ENCODE assay signal across 9 mouse cellular contexts in genomic region chr4:132432717-132433372, GRCm38 (mm10). TPM values are rescaled to one million over a fixed set of nuclear protein-coding genes. Genes with fewer than 3 reads are reported as not detected.
DNase-seq lines count a peak whose midpoint lies in the region; ATAC-seq and TF ChIP-seq lines count a peak whose summit lies in the region.
"Had no signal": no experiment of that assay in that cellular context is flagged by ENCODE, and none has a peak within 500 bp of the region (broad histone marks: within the 10 kb centered on the region; RNA-seq: fewer than 3 reads in every experiment).

No protein-coding gene starts in this region.

- H3K9ac ChIP-seq in kidney, embryonic 16.5 days (replicated peaks; ENCODE audit: low read length), result 0 out of 2 replicates have a peak overlapping the region, but pooled peaks have one; percentile 0
- no peak overlapping the region for H3K9ac ChIP-seq in intestine, embryonic 15.5 days

- no peaks in the 10 kb centered on the region for H3K27me3 ChIP-seq in kidney, embryonic 16.5 days (ENCODE audit: insufficient read depth, low read length)
- H3K27me3 ChIP-seq in intestine, embryonic 15.5 days (replicated peaks), result no peaks in the 10 kb centered on the region
- no peaks in the 10 kb centered on the region for H3K27me3 ChIP-seq in myocyte (ENCODE audit: control insufficient read depth, insufficient read depth, insufficient read length)

- no peak for DNase-seq in kidney, postnatal 14 days
- peak; percentile 79 for DNase-seq in ZHBTc4 (ENCODE audit: low read depth, low spot score)
- no peak for DNase-seq in embryo, embryonic 10.5 days (ENCODE audit: low spot score)
- no peak for DNase-seq in left cerebral cortex, adult 8-10 months (ENCODE audit: low spot score in 2 of 2)
- DNase-seq: heart, postnatal 4 days had no signal

- no peaks in the 10 kb centered on the region for H3K9me3 ChIP-seq in kidney, embryonic 16.5 days (ENCODE audit: low read length)
- no peaks in the 10 kb centered on the region for H3K9me3 ChIP-seq in intestine, embryonic 15.5 days

- WGBS in kidney, embryonic 16.5 days, result 12% methylated on average over 14 of the region's 14 CpGs
- 12% methylated on average over 14 of the region's 14 CpGs for WGBS in intestine, embryonic 15.5 days

- no peak overlapping the region for H3ac ChIP-seq in myocyte (ENCODE audit: control insufficient read depth, insufficient read length)

- H3K36me3 ChIP-seq in kidney, embryonic 16.5 days (ENCODE audit: insufficient read depth, low read length), result no peaks in the 10 kb centered on the region
- no peaks in the 10 kb centered on the region for H3K36me3 ChIP-seq in intestine, embryonic 15.5 days
- no peaks in the 10 kb centered on the region for H3K36me3 ChIP-seq in myocyte (ENCODE audit: control insufficient read depth, insufficient read depth)

- no peak overlapping the region for H3K27ac ChIP-seq in kidney, embryonic 16.5 days (ENCODE audit: low read length)
- H3K27ac ChIP-seq in intestine, embryonic 15.5 days, result no peak overlapping the region

- no peak for ATAC-seq in kidney, embryonic 16.5 days (ENCODE audit: low FRiP score, low TSS enrichment)
- no peak for ATAC-seq in intestine, embryonic 15.5 days

- peaks cover 5% of the 10 kb centered on the region; the same call in 1 of the 2 replicates for H3K4me1 ChIP-seq in kidney, embryonic 16.5 days (ENCODE audit: insufficient read depth, low read length)
- 0 out of 2 replicates have a peak, but pooled peaks cover 4% of the 10 kb centered on the region for H3K4me1 ChIP-seq in intestine, embryonic 15.5 days (replicated peaks)

- peak overlapping the region; percentile 47 for H3K4me2 ChIP-seq in kidney, embryonic 16.5 days (replicated peaks; ENCODE audit: low read depth, low read length)
- H3K4me2 ChIP-seq in intestine, embryonic 15.5 days (replicated peaks), result peak overlapping the region; percentile 44
- peak overlapping the region; percentile 55 for H3K4me2 ChIP-seq in myocyte (ENCODE audit: low read depth)

- no peaks in the 10 kb centered on the region for H3K79me2 ChIP-seq in myocyte (ENCODE audit: control insufficient read depth, insufficient read depth)

- TF ChIP-seq POLR2A in myocyte (IDR thresholded peaks at IDR 0.05; ENCODE audit: insufficient read length, low read depth), result no peak

- H3K4me3 ChIP-seq in kidney, embryonic 16.5 days (ENCODE audit: low read length), result peak overlapping the region; percentile 12; the same call in 1 of the 2 replicates
- no peak overlapping the region for H3K4me3 ChIP-seq in intestine, embryonic 15.5 days (replicated peaks)
- H3K4me3 ChIP-seq in myocyte, result no peak overlapping the region
- H3K4me3 ChIP-seq: erythroblast, embryonic 14.5 days had no signal

TF ChIP-seq in myocyte, 11 proteins besides CTCF, POLR2A, EP300 and RAD21:
- no peak for TF ChIP-seq CEBPB (IDR thresholded peaks at IDR 0.05; ENCODE audit: insufficient read depth, poor library complexity, severe bottlenecking)

RNA-seq across cellular contexts. Expression of gene Phactr4, which starts 10.6 kb away (rescaled TPM):
- 23.7 and 32.8 TPM in 2 replicates for polyA plus RNA-seq in kidney, embryonic 16.5 days (2015; fragmentation: Nextera tagmentation; extraction: Ambion mirVana)
- polyA plus RNA-seq in intestine, embryonic 15.5 days (2015; fragmentation: Nextera tagmentation; extraction: Ambion mirVana), result 17.4 and 17.6 TPM in 2 replicates
- polyA plus RNA-seq in myocyte (2012; fragmentation: generic; extraction: Trizol), result 15.8 TPM
- total RNA-seq in left cerebral cortex, adult 8-10 months (2022), result 10 to 100 TPM in 2 of 4 experiments, 1 to 10 TPM in 2; 8.9 to 14.6 (median 11.9) TPM

RNA-seq across cellular contexts. Expression of gene Med18, which starts 30.9 kb away (rescaled TPM):
- 21.0 and 22.2 TPM in 2 replicates for polyA plus RNA-seq in kidney, embryonic 16.5 days (2015; fragmentation: Nextera tagmentation; extraction: Ambion mirVana)
- polyA plus RNA-seq in intestine, embryonic 15.5 days (2015; fragmentation: Nextera tagmentation; extraction: Ambion mirVana), result 18.9 and 21.3 TPM in 2 replicates
- polyA plus RNA-seq in myocyte (2012; fragmentation: generic; extraction: Trizol), result 5.3 TPM
- 10 to 100 TPM in 2 of 4 experiments, 1 to 10 TPM in 2; 9.2 to 12.0 (median 9.8) TPM for total RNA-seq in left cerebral cortex, adult 8-10 months (2022)
